Mouse (Mus musculus) heart, embryonic 14.5 days (tissue): ENCODE results near the gene Slc2a8. TPM values are rescaled to one million over a fixed set of nuclear protein-coding genes. Genes with fewer than 3 reads are reported as not detected.

Source experiments
- ATAC-seq: fragments of 200-750 bp; cut with Nextera tagmentation; 2 replicates; pipeline ENCODE4 v1.8.0; 2017; ENCODE audit warnings: low read depth, moderate TSS enrichment; ENCODE audit not compliant: insufficient number of reproducible peaks, insufficient read depth, low FRiP score
- H3K27ac ChIP-seq, 2 experiments: fragments of 200-500 bp in 1 of 2; fragments of 300-500 bp in 1 of 2; sonication (generic) in 1 of 2; replicated peaks in 1 of 2; 2 replicates each; pipeline ENCODE4 v1.5.1; 2012 to 2014; ENCODE audit warnings: low read depth in 2 of 2, low read length in 2 of 2, control low read depth in 1 of 2, mild to moderate bottlenecking in 1 of 2, mixed read lengths in 1 of 2; ENCODE audit not compliant: control insufficient read depth in 1 of 2, insufficient read depth in 1 of 2
- H3K27me3 ChIP-seq: fragments of 300-500 bp; sonication (generic); 2 replicates; pipeline ENCODE4 v1.6.1; 2014; ENCODE audit warnings: mild to moderate bottlenecking, low read length, control low read depth; ENCODE audit not compliant: control insufficient read depth, insufficient read depth
- H3K36me3 ChIP-seq: fragments of 300-500 bp; sonication (generic); 2 replicates; pipeline ENCODE4 v1.6.1; 2014; ENCODE audit warnings: mild to moderate bottlenecking, control low read depth, low read length, mixed read lengths; ENCODE audit not compliant: control insufficient read depth, insufficient read depth
- H3K4me1 ChIP-seq, 2 experiments: fragments of 200-500 bp in 1 of 2; fragments of 300-500 bp in 1 of 2; sonication (generic) in 1 of 2; 2 replicates each; pipeline ENCODE4 v1.6.1; 2012 to 2014; ENCODE audit warnings: low read length in 2 of 2, control low read depth in 1 of 2, mixed read lengths in 1 of 2; ENCODE audit not compliant: control insufficient read depth in 2 of 2, insufficient read depth in 2 of 2
- H3K4me2 ChIP-seq: fragments of 300-500 bp; sonication (generic); 2 replicates; pipeline ENCODE4 v1.6.1; 2014; ENCODE audit warnings: mild to moderate bottlenecking, low read length
- H3K4me3 ChIP-seq, 2 experiments: fragments of 200-500 bp in 1 of 2; fragments of 300-500 bp in 1 of 2; sonication (generic) in 1 of 2; 2 replicates each; pipeline ENCODE4 v1.5.1; 2012 to 2014; ENCODE audit warnings: low read length in 2 of 2, mild to moderate bottlenecking in 2 of 2, control low read depth in 1 of 2, low read depth in 1 of 2, moderate library complexity in 1 of 2; ENCODE audit not compliant: control insufficient read depth in 1 of 2, insufficient read depth in 1 of 2
- H3K9ac ChIP-seq: fragments of 300-500 bp; sonication (generic); 2 replicates; pipeline ENCODE4 v1.6.1; 2014; ENCODE audit warnings: mild to moderate bottlenecking, low read length
- H3K9me3 ChIP-seq: fragments of 300-500 bp; sonication (generic); 2 replicates; pipeline ENCODE4 v1.6.1; 2016; ENCODE audit warnings: low read length, control low read depth; ENCODE audit not compliant: control insufficient read depth
- WGBS: fragments of 180-500 bp; shearing (Covaris S2); extraction: QIAGEN DNeasy Blood & Tissue Kit; methylation state at CpG from one replicate; pipeline ENCODE4 v1.1.7; 2014; 5-methylcytosine and 5-hydroxymethylcytosine counted together
- polyA plus RNA-seq: library from polyadenylated mRNA; unstranded; fragments of >200 nt; fragmentation: Nextera tagmentation; extraction: Ambion mirVana; gene quantifications from 2 replicates; pipeline ENCODE4 v1.2.1, GENCODE M21; 2014

Gene Slc2a8
- polyA plus RNA-seq, 1 experiment from 2014 or later: 16.9 TPM

DNA sequence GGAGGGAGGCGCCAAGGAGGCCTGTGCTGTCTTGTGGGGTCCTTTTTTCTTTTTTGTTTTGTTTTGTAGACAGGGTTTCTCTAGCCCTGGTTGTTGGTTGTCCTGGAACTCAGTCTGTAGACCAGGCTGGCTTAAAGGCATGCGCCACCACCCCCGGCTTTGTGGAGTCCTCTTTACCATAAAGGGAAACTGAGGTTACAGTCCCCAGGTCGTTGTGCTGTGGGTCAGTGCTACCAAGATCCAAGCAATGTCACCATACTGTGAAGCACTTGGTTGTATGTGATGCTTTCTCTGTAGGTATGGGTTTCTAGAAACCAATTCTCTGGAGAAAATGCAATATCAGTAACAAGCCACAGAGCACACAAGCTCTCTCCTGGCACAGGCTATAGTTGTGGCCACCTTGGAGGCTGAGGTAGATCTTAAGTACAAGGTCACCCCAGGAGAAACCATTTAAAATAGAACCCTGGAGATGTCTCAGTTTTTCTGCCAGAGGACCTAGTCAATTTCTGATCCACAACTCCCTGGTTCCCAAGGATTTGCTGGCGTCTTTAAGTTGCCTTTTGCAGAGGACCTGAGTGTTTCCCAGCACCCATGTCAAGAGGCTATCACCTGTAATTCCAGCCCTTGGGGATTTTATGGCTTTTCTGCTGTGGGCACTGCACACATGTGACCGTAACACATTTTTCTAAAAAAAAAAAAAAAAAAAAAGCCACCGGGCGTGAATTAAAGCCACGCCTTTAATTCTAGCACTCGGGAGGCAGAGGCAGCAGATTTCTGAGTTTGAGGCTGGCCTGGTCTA is 17.0 kb downstream of the Slc2a8 start:
- Histone ChIP-seq H3K9ac (no peak overlapping the region), H3K4me1 (peaks cover 25 to 44% of the 10 kb centered on the region in 2 experiments), H3K27ac (no peak overlapping the region; a peak in 1 of 4 replicates), H3K4me3 (no peak overlapping the region), H3K27me3 (no peaks in the 10 kb centered on the region), H3K4me2 (no peak overlapping the region), H3K36me3 (peaks cover 28% of the 10 kb centered on the region), H3K9me3 (no peaks in the 10 kb centered on the region)
- no peak for ATAC-seq
- WGBS: 33% methylated on average over 10 of the region's 10 CpGs

DNA sequence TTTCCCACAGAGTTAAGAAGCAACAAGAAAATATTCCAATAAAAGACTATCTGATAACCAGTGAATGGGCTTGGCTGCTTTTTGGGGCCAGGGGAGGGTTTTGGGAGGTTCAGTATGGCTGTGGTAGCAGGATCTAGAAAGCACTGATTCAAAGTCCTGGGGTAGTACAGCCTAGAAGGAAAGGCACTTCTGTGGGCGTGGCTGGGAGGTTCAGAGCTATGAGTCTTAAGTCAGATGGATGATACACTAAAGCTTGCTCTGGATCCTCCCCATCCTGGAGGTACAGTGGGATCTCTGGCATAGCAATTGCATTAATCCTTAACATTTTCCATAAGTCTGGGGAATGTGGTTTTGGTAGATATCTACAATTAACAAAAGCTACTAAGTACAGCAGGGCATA is 17.9 kb downstream of the Slc2a8 start:
- Histone ChIP-seq H3K27ac (no peak overlapping the region), H3K4me3 (no peak overlapping the region), H3K9ac (peak overlapping the region; percentile 72; the same call in 1 of the 2 replicates), H3K36me3 (peaks cover 30% of the 10 kb centered on the region), H3K9me3 (no peaks in the 10 kb centered on the region), H3K4me2 (0 out of 2 replicates have a peak overlapping the region, but pooled peaks have one; percentile 61), H3K4me1 (peaks cover 21 to 40% of the 10 kb centered on the region in 2 experiments), H3K27me3 (no peaks in the 10 kb centered on the region)
- 77% methylated on average over 1 of the region's 1 CpGs for WGBS
- ATAC-seq: no peak

DNA sequence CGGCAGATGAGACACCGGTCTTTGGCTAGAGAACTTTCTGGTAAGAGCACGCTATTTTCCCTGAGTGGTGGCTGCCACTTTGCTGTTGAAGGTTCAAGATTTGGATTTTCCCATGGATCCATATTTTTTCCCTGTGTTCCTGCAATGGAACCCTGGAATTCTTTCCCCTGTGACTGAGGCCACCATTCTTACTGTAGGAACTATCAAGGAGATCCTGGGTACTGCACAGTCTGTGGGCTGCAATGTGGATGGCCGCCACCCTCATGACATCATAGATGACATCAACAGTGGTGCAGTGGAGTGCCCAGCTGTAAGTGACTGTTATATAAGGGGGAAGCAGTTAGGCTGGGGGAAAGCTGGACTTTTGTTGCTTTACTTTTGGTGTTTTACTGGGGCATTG is 18.3 kb downstream of the Slc2a8 start:
- ATAC-seq: no peak
- Histone ChIP-seq H3K4me1 (peaks cover 21 to 35% of the 10 kb centered on the region in 2 experiments), H3K27ac (0 out of 4 replicates have a peak overlapping the region, but pooled peaks of 1 of the 2 experiments have one; percentile 11), H3K4me2 (peak overlapping the region; percentile 61), H3K9ac (peak overlapping the region; percentile 72), H3K9me3 (no peaks in the 10 kb centered on the region), H3K4me3 (peak overlapping the region in 1 of 2 experiments; percentile 54; a peak in 1 of 4 replicates), H3K27me3 (no peaks in the 10 kb centered on the region), H3K36me3 (peaks cover 32% of the 10 kb centered on the region)
- WGBS: 69% methylated on average over 4 of the region's 4 CpGs

DNA sequence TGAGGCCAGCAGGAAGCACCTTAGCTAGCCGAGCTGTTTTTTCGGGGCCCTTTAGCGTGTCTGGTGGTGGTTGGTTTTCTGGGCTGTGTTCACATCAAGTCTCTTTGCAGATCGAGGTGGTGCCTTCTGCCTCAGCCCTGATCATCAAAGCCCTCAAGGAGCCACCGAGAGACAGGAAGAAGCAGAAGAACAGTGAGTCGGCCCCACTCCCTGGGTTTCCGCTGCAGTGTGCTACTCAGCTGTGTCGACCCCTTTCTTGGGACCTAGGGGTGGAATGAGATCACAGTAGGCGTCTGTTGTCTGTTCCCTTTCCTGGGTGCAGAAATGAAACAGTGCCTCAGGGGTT is 19.0 kb downstream of the Slc2a8 start:
- WGBS: 7% methylated on average over 9 of the region's 9 CpGs
- ATAC-seq: no peak
- H3K36me3 ChIP-seq: peaks cover 36% of the 10 kb centered on the region
- peak overlapping the region; percentile 45 to 77; a peak in 1 of 4 replicates for H3K27ac ChIP-seq
- H3K9me3 ChIP-seq: no peaks in the 10 kb centered on the region
- peak overlapping the region; percentile 72 for H3K9ac ChIP-seq
- H3K4me2 ChIP-seq: peak overlapping the region; percentile 61
- H3K27me3 ChIP-seq: no peaks in the 10 kb centered on the region
- peak overlapping the region; percentile 54 to 72 for H3K4me3 ChIP-seq
- H3K4me1 ChIP-seq: peaks cover 15 to 28% of the 10 kb centered on the region in 2 experiments

DNA sequence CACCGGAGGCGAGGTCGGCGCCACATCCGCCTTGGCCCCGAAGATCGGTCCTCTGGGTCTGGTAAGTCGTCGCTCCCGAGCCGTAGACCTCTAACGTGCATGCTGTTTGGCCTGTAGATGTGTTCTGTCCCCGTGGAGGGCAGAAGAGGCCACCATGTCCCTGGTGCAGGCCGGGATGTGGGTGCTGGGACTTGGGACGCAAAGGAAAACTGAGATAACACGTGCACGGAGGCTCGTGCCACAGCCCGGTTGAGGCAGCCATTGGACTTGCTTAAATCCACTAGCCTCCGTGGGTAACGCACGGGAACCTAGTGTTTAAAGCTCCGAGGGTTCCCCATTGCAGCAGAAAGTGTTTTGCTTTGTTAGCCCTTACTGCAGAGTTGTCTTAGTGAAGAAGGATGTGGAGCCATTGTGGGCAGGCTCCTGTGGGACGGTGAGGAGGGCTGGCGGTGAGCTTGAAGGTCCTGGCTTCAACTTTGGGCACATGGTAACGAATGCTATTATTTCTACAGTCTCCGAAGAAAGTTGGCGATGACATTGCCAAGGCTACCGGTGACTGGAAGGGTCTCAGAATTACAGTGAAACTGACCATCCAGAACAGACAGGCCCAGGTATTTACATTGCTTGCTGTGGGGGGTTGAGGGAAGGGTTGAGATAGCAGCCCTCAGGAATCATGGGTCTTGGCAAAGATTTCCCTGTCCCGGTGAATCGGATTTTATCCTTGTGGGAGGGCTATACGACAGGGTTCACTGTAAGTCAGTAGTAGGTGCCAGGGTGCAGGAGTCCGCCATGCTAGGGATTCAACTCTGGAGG is 19.6 kb downstream of the Slc2a8 start:
- H3K36me3 ChIP-seq: peaks cover 41% of the 10 kb centered on the region
- 0 out of 2 replicates have a peak, but pooled peaks have one; percentile 6 for ATAC-seq
- H3K4me3 ChIP-seq: peak overlapping the region; percentile 54 to 72
- H3K4me1 ChIP-seq: peaks cover 11 to 24% of the 10 kb centered on the region in 2 experiments
- H3K27me3 ChIP-seq: no peaks in the 10 kb centered on the region
- H3K27ac ChIP-seq: peak overlapping the region; percentile 45 to 77
- under 1% methylated on average over 33 of the region's 33 CpGs for WGBS
- peak overlapping the region; percentile 72 for H3K9ac ChIP-seq
- H3K9me3 ChIP-seq: no peaks in the 10 kb centered on the region
- H3K4me2 ChIP-seq: peak overlapping the region; percentile 61

DNA sequence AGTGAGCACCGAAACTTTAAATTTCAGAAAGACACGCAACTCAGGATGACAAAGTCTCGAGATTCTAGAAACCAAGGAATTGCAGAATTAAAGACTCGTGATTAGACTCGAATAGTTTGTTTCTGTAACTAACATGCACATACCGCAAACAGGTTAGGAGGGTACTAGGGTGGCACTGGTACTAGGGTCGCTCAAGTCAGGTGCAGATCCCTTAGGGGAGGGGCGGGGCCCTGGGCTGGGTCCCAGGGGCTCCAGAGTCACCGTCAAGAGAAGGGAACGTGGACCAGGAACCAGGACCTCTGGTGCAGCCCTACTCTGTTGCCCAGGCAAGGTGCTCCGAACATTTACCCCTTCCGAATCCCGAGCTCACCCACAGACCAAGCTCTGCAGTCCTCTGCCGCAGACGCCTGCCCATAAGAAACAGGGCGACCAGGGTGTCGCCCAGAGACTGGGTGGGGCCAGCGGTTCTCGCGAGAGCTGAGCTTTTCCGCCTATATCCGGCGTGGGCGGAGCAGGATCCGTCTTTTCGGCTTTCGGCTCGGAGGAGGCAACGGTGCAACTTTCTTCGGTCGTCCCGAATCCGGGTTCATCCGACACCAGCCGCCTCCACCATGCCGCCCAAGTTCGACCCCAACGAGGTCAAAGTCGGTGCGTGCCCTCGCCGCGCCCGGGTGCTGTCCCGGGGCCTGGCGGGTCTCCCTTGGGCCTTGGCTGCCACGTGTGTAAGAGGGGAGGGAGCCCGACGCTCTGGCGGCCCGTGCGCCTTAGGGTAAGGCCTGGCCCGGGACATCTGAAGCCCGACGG is 20.5 kb downstream of the Slc2a8 start, which contains the start of the genes Rpl12 and Lrsam1:
TSS of gene Rpl12 (plus strand) at position 368 of the 804 bp plus-strand sequence.
TSS of gene Lrsam1 (minus strand) at position 423 of the 804 bp plus-strand sequence.
- peak; percentile 85 for ATAC-seq
- Histone ChIP-seq H3K9ac (peak within 1 kb of the TSS; percentile 72), H3K36me3 (peaks cover 50% of the 10 kb centered on the region), H3K9me3 (no peaks in the 10 kb centered on the region), H3K4me2 (peak within 1 kb of the TSS; percentile 61), H3K27me3 (no peaks in the 10 kb centered on the region), H3K4me1 (peaks cover 11 to 22% of the 10 kb centered on the region in 2 experiments), H3K27ac (peak within 1 kb of the TSS; percentile 45 to 77), H3K4me3 (peak within 1 kb of the TSS; percentile 54 to 72)
- 5% methylated on average over 55 of the region's 55 CpGs for WGBS

DNA sequence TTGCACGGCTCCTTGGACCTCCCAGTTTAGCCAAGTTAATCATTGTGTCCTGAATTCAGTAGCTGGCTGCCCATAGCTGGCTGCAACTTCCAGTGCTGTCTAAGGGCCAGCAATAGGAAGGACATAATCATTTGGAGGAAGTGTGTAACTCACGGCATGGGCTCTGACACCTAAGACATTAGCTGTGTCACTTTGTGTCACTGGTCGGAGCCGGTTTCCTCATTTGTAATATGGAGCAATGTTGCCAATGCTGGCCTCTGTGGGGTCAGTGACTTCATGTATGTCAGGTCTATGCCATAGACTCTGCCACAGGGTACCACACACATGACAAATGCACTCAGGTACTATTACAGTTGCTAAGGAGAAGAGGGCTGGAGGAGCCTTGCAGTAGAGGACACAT is 21.6 kb downstream of the Slc2a8 start:
- H3K27me3 ChIP-seq: no peaks in the 10 kb centered on the region
- no peaks in the 10 kb centered on the region for H3K9me3 ChIP-seq
- H3K4me1 ChIP-seq: peaks cover 11 to 19% of the 10 kb centered on the region in 2 experiments
- WGBS: 85% methylated on average over 4 of the region's 4 CpGs
- peak overlapping the region; percentile 72 for H3K9ac ChIP-seq
- H3K27ac ChIP-seq: no peak overlapping the region
- peak overlapping the region; percentile 61 for H3K4me2 ChIP-seq
- H3K36me3 ChIP-seq: peaks cover 61% of the 10 kb centered on the region
- no peak overlapping the region for H3K4me3 ChIP-seq
- no peak for ATAC-seq
